8 mouse cellular contexts compared by ENCODE assay signal in the genomic region with DNA sequence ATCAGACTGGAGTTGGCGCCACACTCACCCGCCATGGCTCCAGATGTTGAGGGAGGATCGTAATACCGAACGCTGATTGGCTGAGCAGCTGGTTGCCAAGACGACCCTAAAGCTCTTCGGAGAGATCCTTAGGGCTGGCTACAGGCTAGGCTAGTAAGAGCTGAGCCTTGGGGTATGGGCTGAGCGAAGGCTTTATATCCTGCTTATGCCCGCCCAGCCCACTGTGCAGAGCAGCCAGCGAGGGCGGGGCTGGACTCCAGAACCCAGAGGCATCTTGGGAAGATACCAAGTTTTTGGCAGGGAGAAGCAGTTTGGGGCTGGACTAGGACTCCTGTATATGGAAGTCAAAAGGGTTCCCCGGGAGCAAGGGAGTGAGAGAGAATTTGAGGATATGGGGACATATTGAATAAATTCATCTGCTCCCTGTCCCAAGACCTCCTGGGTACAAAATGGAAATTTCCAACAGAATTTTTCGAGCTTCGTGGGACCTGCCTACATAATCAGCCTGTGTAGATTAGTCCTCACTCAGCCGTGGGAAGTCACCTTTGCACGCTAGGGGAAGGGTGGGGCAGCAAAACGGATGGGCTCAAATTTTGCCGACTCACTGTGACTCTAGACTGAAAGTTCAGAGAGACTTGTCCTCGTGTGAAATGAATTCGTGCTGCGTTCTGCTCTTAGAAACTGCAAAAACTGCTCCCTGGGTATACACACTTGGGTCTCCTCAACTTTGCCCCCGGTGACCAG. TPM values are rescaled to one million over a fixed set of nuclear protein-coding genes. Genes with fewer than 3 reads are reported as not detected.
DNase-seq lines count a peak whose midpoint lies in the region; TF ChIP-seq lines count a peak whose summit lies in the region.

Gene Nqo1 (minus strand): TSS at position 169 of the 744 bp plus-strand sequence.

- TF ChIP-seq CTCF in left cerebral cortex, adult 2 months (IDR thresholded peaks at IDR 0.05) = no peak

- DNase-seq in adrenal gland, adult (ENCODE audit: inconsistent age in 2 of 2, low spot score in 1 of 2) = peak; percentile 79 to 88
- DNase-seq in embryo, embryonic 10 days (ENCODE audit: low spot score) = peak; percentile 94
- DNase-seq in gastrocnemius, postnatal 10 days = peak; percentile 70
- peak; percentile 90 for DNase-seq in hindlimb bud, embryonic 11.5 days (ENCODE audit: extremely low spot score, low read depth, low spot score)
- DNase-seq in left cerebral cortex, adult 2 months (ENCODE audit: extremely low spot score in 1 of 2, low spot score in 2 of 2) = peak; percentile 40 to 63
- DNase-seq in right cerebral cortex, adult 18-20 months = peak; percentile 71
- DNase-seq in urinary bladder, adult 2 months (ENCODE audit: low spot score) = peak; percentile 67

- H3K79me2 ChIP-seq in macrophage (ENCODE audit: inconsistent target) = no peaks in the 10 kb centered on the region

- H3K27ac ChIP-seq in left cerebral cortex, adult 2 months = peak within 1 kb of the TSS; percentile 13
- 0 out of 2 replicates have a peak within 1 kb of the TSS, but pooled peaks have one; percentile 12 for H3K27ac ChIP-seq in macrophage

- intact Hi-C loops in left cerebral cortex, adult 2 months (cut with DNase I) = no loop called here

- WGBS in macrophage (ENCODE audit: missing documents) = 8% methylated on average over 22 of the region's 22 CpGs

- no peaks in the 10 kb centered on the region for H3K36me3 ChIP-seq in macrophage (ENCODE audit: inconsistent target)

- H3K4me3 ChIP-seq in left cerebral cortex, adult 2 months = peak within 1 kb of the TSS; percentile 47
- peak within 1 kb of the TSS; percentile 24 for H3K4me3 ChIP-seq in macrophage (ENCODE audit: inconsistent target)

RNA-seq across cellular contexts. Expression of gene Nqo1, which starts in this region (rescaled TPM):
- 1 to 10 TPM; 2.9 to 3.4 TPM for total RNA-seq in gastrocnemius, postnatal 10 days (2021)
- total RNA-seq in left cerebral cortex, adult 2 months (2021) = 1 to 10 TPM; 3.7 to 4.2 TPM
- total RNA-seq in macrophage (2018; cell fraction: chromatin; rRNA removed) = 1 to 10 TPM in 2 of 26 experiments, under 1 TPM in 5, not detected in 19; 0.46 to 1.7 (median 0.66) TPM
- total RNA-seq in macrophage (2018; cell fraction: cytosol; rRNA removed) = 1 to 10 TPM in 22 of 26 experiments, under 1 TPM in 4; 0.89 to 5.3 (median 1.3) TPM
- 1 to 10 TPM in 5 of 26 experiments, under 1 TPM in 16, not detected in 5; 0.30 to 2.4 (median 0.71) TPM for total RNA-seq in macrophage (2018; cell fraction: nucleus; rRNA removed)
- polyA plus RNA-seq in macrophage (2018) = 1.2 to 2.9 TPM (median 2.1 TPM) in 3 replicates
- polyA plus RNA-seq in urinary bladder, adult 2 months (2012; rRNA removed) = 88.7 and 102 TPM in 2 replicates

Comparison
In these comparisons a context has a peak if more than half of its experiments do, and no peak if none do; other contexts are left out.
1. Peak in every context shown above with its lines: DNase-seq, H3K4me3 ChIP-seq and H3K27ac ChIP-seq.
2. RNA of gene Nqo1 (polyA plus RNA-seq): 88.7 to 102 TPM in urinary bladder, adult 2 months; 1.2 to 2.9 TPM in macrophage; every median in the first group is over 10 times any median in the second.